13 mouse cellular contexts compared by ENCODE assay signal in genomic region chr9:59182490-59182889, GRCm38 (mm10).
A peak's percentile ranks its signal among the peaks of the same experiment; 100 is the strongest.
DNase-seq lines count a peak whose midpoint lies in the region; ATAC-seq lines count a peak whose summit lies in the region.
"Had no signal": no experiment of that assay in that cellular context is flagged by ENCODE, and none has a peak within 500 bp of the region (broad histone marks: within the 10 kb centered on the region; RNA-seq: fewer than 3 reads in every experiment).

No protein-coding gene starts in this region.

- 72% methylated on average over 8 of the region's 8 CpGs for WGBS in kidney, embryonic 15.5 days
- 37% methylated on average over 8 of the region's 8 CpGs for WGBS in limb, embryonic 15.5 days

- H3K36me3 ChIP-seq in kidney, embryonic 15.5 days, result no peaks in the 10 kb centered on the region
- H3K36me3 ChIP-seq in limb, embryonic 15.5 days, result no peaks in the 10 kb centered on the region
- H3K36me3 ChIP-seq: hindbrain, embryonic 10.5 days had no signal

- H3K4me3 ChIP-seq in kidney, embryonic 15.5 days (replicated peaks), result no peak overlapping the region
- no peak overlapping the region for H3K4me3 ChIP-seq in limb, embryonic 15.5 days
- H3K4me3 ChIP-seq: hindbrain, embryonic 10.5 days; myocyte had no signal

- no peak overlapping the region for H3K4me2 ChIP-seq in kidney, embryonic 15.5 days
- H3K4me2 ChIP-seq in limb, embryonic 15.5 days, result 0 out of 2 replicates have a peak overlapping the region, but pooled peaks have one; percentile 1

- H3K9ac ChIP-seq in kidney, embryonic 15.5 days, result no peak overlapping the region
- H3K9ac ChIP-seq in limb, embryonic 15.5 days, result no peak overlapping the region

- no peaks in the 10 kb centered on the region for H3K27me3 ChIP-seq in kidney, embryonic 15.5 days
- peaks cover 3% of the 10 kb centered on the region; the same call in 1 of the 2 replicates for H3K27me3 ChIP-seq in limb, embryonic 15.5 days
- H3K27me3 ChIP-seq: CH12.LX had no signal

- peaks cover 6% of the 10 kb centered on the region; the same call in 1 of the 2 replicates for H3K4me1 ChIP-seq in kidney, embryonic 15.5 days
- H3K4me1 ChIP-seq in limb, embryonic 15.5 days, result peaks cover 24% of the 10 kb centered on the region
- H3K4me1 ChIP-seq: hindbrain, embryonic 10.5 days had no signal

- H3K9me3 ChIP-seq in kidney, embryonic 15.5 days (replicated peaks), result no peaks in the 10 kb centered on the region
- no peaks in the 10 kb centered on the region for H3K9me3 ChIP-seq in limb, embryonic 15.5 days
- H3K9me3 ChIP-seq: hindbrain, embryonic 10.5 days had no signal

- peak overlapping the region; percentile 14; the same call in 1 of the 2 replicates for H3K27ac ChIP-seq in kidney, embryonic 15.5 days
- peak overlapping the region; percentile 59 for H3K27ac ChIP-seq in limb, embryonic 15.5 days
- H3K27ac ChIP-seq: hindbrain, embryonic 10.5 days had no signal

- no peak for ATAC-seq in kidney, embryonic 15.5 days (replicated peaks; ENCODE audit: low FRiP score)
- ATAC-seq in limb, embryonic 15.5 days (ENCODE audit: insufficient number of reproducible peaks, low FRiP score, low TSS enrichment, low read depth), result no peak

- DNase-seq in kidney, postnatal 14 days, result no peak
- peak; percentile 40 for DNase-seq in adipocyte (ENCODE audit: low spot score)
- DNase-seq in frontal cortex, postnatal 36 days (ENCODE audit: low spot score in 2 of 2), result peak; percentile 70 to 83
- no peak for DNase-seq in urinary bladder, adult 2 months (ENCODE audit: low spot score)
- DNase-seq in natural killer cell, adult 2 months (ENCODE audit: low spot score in 2 of 2), result no peak
- no peak for DNase-seq in retina, embryonic 14.5 days (ENCODE audit: low spot score)
- DNase-seq: embryo, embryonic 11 days; thymus, postnatal 14 days had no signal

Comparison
In these comparisons a context has a peak if more than half of its experiments do, and no peak if none do; other contexts are left out.
1. DNase-seq: peak in adipocyte (single experiment) and frontal cortex, postnatal 36 days (2 of 2); none in kidney, postnatal 14 days (single experiment), urinary bladder, adult 2 months (single experiment), natural killer cell, adult 2 months (0 of 2) and retina, embryonic 14.5 days (single experiment).